Mouse (Mus musculus): ENCODE data around the gene Arl6ip5.

Arl6ip5 gene

DNA sequence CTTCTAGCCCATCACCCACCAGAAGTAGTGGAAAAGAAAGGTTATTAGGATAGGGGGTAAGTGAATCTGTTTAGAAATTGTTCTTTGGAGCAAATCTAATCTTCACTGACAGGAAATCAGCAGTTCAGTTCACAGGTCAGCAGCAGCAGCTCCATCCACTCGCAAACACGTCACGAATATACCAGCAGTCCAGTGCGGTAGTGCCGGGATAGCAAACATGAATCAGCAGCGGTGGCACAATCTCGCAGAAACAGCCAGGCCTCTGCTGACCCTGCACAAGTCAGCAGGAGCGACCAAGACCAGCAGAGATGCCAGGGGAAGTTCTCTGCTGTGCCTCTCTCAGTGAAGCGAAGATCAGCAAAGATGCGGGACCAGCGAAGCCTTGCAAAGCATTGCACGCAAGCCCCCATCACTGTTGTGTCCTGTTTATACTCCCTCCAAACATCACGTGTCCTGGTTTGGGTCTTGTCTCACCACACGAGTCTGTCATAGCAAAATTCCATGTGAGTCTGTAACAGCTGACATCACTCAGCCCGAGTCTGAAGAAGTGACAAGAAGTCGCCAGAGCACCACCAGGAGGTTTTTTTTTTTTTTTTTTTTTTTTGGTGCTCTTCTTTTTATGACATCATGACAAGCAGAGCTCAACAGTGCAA lies 62.7 kb downstream of the Arl6ip5 start:
- no peak for DNase-seq (ENCODE audit: low read depth, low spot score)

DNA sequence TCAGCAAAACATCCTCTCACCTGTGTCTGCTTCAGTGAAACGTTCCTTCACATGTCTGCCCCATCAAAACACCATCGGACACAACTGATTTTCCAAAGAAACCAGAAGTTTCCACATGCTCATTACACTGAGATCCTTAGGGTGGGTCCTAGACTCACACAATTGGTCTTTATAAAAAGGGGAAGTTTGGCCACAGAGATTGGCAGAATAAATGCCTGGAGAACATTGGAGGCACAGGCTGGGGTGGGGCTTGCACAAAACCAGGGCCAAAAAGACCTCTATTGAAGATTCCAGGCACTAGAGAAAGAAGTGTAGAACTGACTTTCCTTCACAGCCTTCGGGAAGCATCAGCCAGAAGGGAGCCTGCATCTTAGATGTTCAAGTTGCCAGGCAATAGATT lies 63.3 kb downstream of the Arl6ip5 start:
- DNase-seq (ENCODE audit: low read depth, low spot score) = no peak

GRCm38 (mm10) chr6:97275760-97276159 lies 65.3 kb downstream of the Arl6ip5 start:
- no peak for DNase-seq (ENCODE audit: low read depth, low spot score)

DNA sequence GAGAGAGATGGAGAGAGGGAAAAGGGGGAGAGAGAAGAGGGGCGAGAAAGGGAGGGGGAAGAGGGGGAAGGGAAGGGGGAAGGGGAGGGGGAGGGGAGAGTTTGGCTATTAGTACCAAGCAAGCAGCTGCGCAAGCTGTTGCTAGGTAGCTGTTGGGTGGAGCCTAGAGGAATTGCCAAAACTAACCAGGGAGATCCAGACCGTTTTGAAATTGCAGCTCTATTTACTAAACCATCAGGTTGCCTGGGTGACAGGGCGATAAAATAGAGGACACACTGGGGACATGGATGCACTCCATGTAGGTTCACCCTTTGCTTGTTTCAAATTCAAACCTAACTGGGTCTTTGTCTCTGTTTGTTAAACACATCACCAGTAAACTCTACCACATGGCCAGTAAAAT lies 65.9 kb downstream of the Arl6ip5 start:
- DNase-seq (ENCODE audit: low read depth, low spot score) = peak; percentile 35

DNA sequence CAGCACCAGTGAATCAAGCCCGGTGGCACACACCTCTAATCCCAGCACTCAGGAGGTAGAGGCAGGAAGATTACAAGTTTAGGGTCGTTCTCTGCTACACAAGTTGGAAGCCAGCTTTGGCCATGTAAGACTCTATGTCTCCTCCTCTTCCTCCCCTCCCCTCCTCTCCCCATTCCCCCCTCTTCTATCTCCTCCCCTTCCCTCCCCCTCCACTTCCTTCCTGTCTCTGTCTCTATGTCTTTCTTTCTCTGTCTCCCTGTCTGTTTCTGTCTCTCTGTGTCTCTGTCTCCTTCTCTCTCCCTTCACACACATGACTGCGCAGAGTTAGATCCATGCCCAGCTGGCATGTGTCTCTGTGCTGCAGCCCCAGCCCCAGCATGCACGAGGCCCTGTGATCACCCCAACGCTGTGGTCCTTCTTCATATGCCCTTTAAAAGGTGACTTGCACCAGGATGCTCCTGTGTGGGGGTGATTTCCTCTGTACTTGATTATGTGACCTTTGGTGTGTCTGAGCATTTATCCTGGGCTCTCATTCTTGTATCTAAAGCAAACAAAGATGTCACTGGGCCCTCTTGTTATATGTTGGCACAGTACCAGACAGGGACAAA lies 66.5 kb downstream of the Arl6ip5 start:
- DNase-seq (ENCODE audit: low read depth, low spot score) = no peak

GRCm38 (mm10) chr6:97278014-97278787 lies 67.7 kb downstream of the Arl6ip5 start:
- DNase-seq (ENCODE audit: low read depth, low spot score) = peak; percentile 97

GRCm38 (mm10) chr6:97278878-97279277 lies 68.4 kb downstream of the Arl6ip5 start:
- DNase-seq (ENCODE audit: low read depth, low spot score) = peak; percentile 46
